Mouse (Mus musculus): ENCODE measurements at regions not wholly inside any gene's neighbourhood (a gene's known extent, or its start where the extent isn't known, plus 50 kb on each side); places are given as distances from the start of the nearest gene placed in this dataset.
"Not testable (repeated sequence)": the region's sequence is repeated elsewhere in the genome, so short reads cannot be mapped to it uniquely, and the experiment has no call there.

GRCm38 (mm10) chr3:117265790-117266189 is 94.9 kb downstream of the Plppr4 start:
- in situ Hi-C loops (cut with MseI, MboI), result no loop called here

- in situ Hi-C loops (cut with MseI, MboI), result no loop called here
These were observed 112.8 kb downstream of the Plppr4 start for GRCm38 (mm10) chr3:117247833-117248232.

GRCm38 (mm10) chr3:117241810-117242209 is 118.9 kb downstream of the Plppr4 start:
- in situ Hi-C loops (cut with MseI, MboI), result no loop called here

GRCm38 (mm10) chr3:117226616-117227015 is 134.1 kb downstream of the Plppr4 start:
- in situ Hi-C loops (cut with MseI, MboI), result no loop called here

GRCm38 (mm10) chr3:117225041-117225440 is 135.6 kb downstream of the Plppr4 start:
- in situ Hi-C loops (cut with MseI, MboI), result no loop called here

GRCm38 (mm10) chr3:117217952-117218351 is 142.7 kb downstream of the Plppr4 start:
- in situ Hi-C loops (cut with MseI, MboI), result no loop called here

GRCm38 (mm10) chr3:117191903-117192302 is 168.8 kb downstream of the Plppr4 start:
- in situ Hi-C loops (cut with MseI, MboI), result no loop called here

GRCm38 (mm10) chr3:117188782-117189500 is 171.7 kb downstream of the Plppr4 start:
- in situ Hi-C loops (cut with MseI, MboI), result no loop called here

- in situ Hi-C loops (cut with MseI, MboI), result no loop called here
These were observed 177.0 kb downstream of the Plppr4 start for GRCm38 (mm10) chr3:117183654-117184184.

- in situ Hi-C loops (cut with MseI, MboI), result no loop called here
These were observed 190.9 kb downstream of the Plppr4 start for GRCm38 (mm10) chr3:117169740-117170139.

- in situ Hi-C loops (cut with MseI, MboI), result no loop called here
These were observed 194.3 kb upstream of the Palmd start for GRCm38 (mm10) chr3:117163046-117163445.

GRCm38 (mm10) chr3:117160689-117161088 is 191.9 kb upstream of the Palmd start:
- in situ Hi-C loops (cut with MseI, MboI), result not testable (repeated sequence)

- in situ Hi-C loops (cut with MseI, MboI), result no loop called here
These were observed 186.5 kb upstream of the Palmd start for GRCm38 (mm10) chr3:117155274-117155673.

GRCm38 (mm10) chr3:117153011-117153473 is 184.3 kb upstream of the Palmd start:
- in situ Hi-C loops (cut with MseI, MboI), result no loop called here

GRCm38 (mm10) chr3:117152414-117152813 is 183.6 kb upstream of the Palmd start:
- in situ Hi-C loops (cut with MseI, MboI), result no loop called here

GRCm38 (mm10) chr3:117147414-117147813 is 178.6 kb upstream of the Palmd start:
- in situ Hi-C loops (cut with MseI, MboI), result no loop called here

GRCm38 (mm10) chr3:117139835-117140234 is 171.0 kb upstream of the Palmd start:
- in situ Hi-C loops (cut with MseI, MboI), result no loop called here

- in situ Hi-C loops (cut with MseI, MboI), result no loop called here
These were observed 169.9 kb upstream of the Palmd start for GRCm38 (mm10) chr3:117138720-117139119.

GRCm38 (mm10) chr3:117132897-117133296 is 164.1 kb upstream of the Palmd start:
- in situ Hi-C loops (cut with MseI, MboI), result no loop called here

- in situ Hi-C loops (cut with MseI, MboI), result loop anchor here (5.0 to 10.0 kb wide), 2 partner anchors 313 to 315 kb away; no protein-coding TSS in a partner anchor
These were observed 153.4 kb upstream of the Palmd start for GRCm38 (mm10) chr3:117122211-117122610.

GRCm38 (mm10) chr3:117120086-117121055 is 151.6 kb upstream of the Palmd start:
- in situ Hi-C loops (cut with MseI, MboI), result loop anchor here (5.0 to 10.0 kb wide), 2 partner anchors 314 to 317 kb away; no protein-coding TSS in a partner anchor

GRCm38 (mm10) chr3:117119576-117119975 is 150.8 kb upstream of the Palmd start:
- in situ Hi-C loops (cut with MseI, MboI), result no loop called here

Data from mouse trophoblast stem cell (cell line).